Mouse (Mus musculus) heart, postnatal 36 days (tissue): ENCODE data around the gene Galnt12. TPM values are rescaled to one million over a fixed set of nuclear protein-coding genes. Genes with fewer than 3 reads are reported as not detected.
"Not testable (repeated sequence)": the region's sequence is repeated elsewhere in the genome, so short reads cannot be mapped to it uniquely, and the experiment has no call there.

Experiments
- DNase-seq, 2 experiments: peaks; one replicate each; pipeline ENCODE4 v3.0.0; 2021 to 2022
- intact Hi-C: fragments of 180-260 bp; cut with DNase I; formaldehyde crosslinking; loops from one replicate; pipeline ENCODE4 v1.15.1; 2025
- total RNA-seq, 2 experiments: library from RNA; stranded (reverse); gene quantifications; 2 replicates each; pipeline ENCODE4 v1.2.3; 2021

Galnt12 gene
- under 1 TPM; 0.19 to 0.47 TPM for total RNA-seq

GRCm38 (mm10) chr4:47091493-47092386, at the start of gene Galnt12:
Gene Galnt12, plus strand, starts transcription at chr4:47091909.
- DNase-seq: peak; percentile 9 to 18
- intact Hi-C loops: no loop called here

- intact Hi-C loops: no loop called here
- peak; percentile 29 to 35 for DNase-seq
Measured at GRCm38 (mm10) chr4:47043866-47044265, 47.8 kb upstream of the Galnt12 start.

GRCm38 (mm10) chr4:47046974-47047373, 44.7 kb upstream of the Galnt12 start:
- intact Hi-C loops: no loop called here
- no peak for DNase-seq

- DNase-seq: no peak
- intact Hi-C loops: no loop called here
Measured at GRCm38 (mm10) chr4:47047765-47048164, 43.9 kb upstream of the Galnt12 start.

- no peak for DNase-seq
- intact Hi-C loops: no loop called here
Measured at GRCm38 (mm10) chr4:47049216-47049615, 42.5 kb upstream of the Galnt12 start.

- intact Hi-C loops: no loop called here
- peak; percentile 86 to 95 for DNase-seq
Measured at GRCm38 (mm10) chr4:47050167-47050566, 41.5 kb upstream of the Galnt12 start.

GRCm38 (mm10) chr4:47050642-47051381, 40.9 kb upstream of the Galnt12 start:
- DNase-seq: no peak
- intact Hi-C loops: no loop called here

- DNase-seq: no peak
- intact Hi-C loops: no loop called here
Measured at GRCm38 (mm10) chr4:47051905-47052304, 39.8 kb upstream of the Galnt12 start.

- intact Hi-C loops, DNase-seq: not testable (repeated sequence)
Measured at GRCm38 (mm10) chr4:47055170-47055569, 36.5 kb upstream of the Galnt12 start.

GRCm38 (mm10) chr4:47055570-47056080, 36.1 kb upstream of the Galnt12 start:
- intact Hi-C loops: no loop called here
- no peak for DNase-seq

- intact Hi-C loops: no loop called here
- DNase-seq: peak; percentile 76 to 84
Measured at GRCm38 (mm10) chr4:47056791-47057509, 34.8 kb upstream of the Galnt12 start, which contains the start of gene Anks6. Gene Anks6, minus strand, starts transcription at chr4:47057427.

GRCm38 (mm10) chr4:47057510-47058325, 34.0 kb upstream of the Galnt12 start:
- intact Hi-C loops: no loop called here
- DNase-seq: no peak

GRCm38 (mm10) chr4:47060900-47061299, 30.8 kb upstream of the Galnt12 start:
- intact Hi-C loops: no loop called here
- DNase-seq: no peak

- intact Hi-C loops: no loop called here
- no peak for DNase-seq
Measured at GRCm38 (mm10) chr4:47075054-47075453, 16.7 kb upstream of the Galnt12 start.

GRCm38 (mm10) chr4:47079997-47080646, 11.6 kb upstream of the Galnt12 start:
- intact Hi-C loops: no loop called here
- peak in 1 of 2 experiments; percentile 20 for DNase-seq

- intact Hi-C loops: no loop called here
- DNase-seq: no peak
Measured at GRCm38 (mm10) chr4:47080647-47081010, 11.1 kb upstream of the Galnt12 start.

GRCm38 (mm10) chr4:47083824-47084223, 7.9 kb upstream of the Galnt12 start:
- intact Hi-C loops: no loop called here
- no peak for DNase-seq

- no peak for DNase-seq
- intact Hi-C loops: no loop called here
Measured at GRCm38 (mm10) chr4:47088671-47089070, 3.0 kb upstream of the Galnt12 start.

- intact Hi-C loops: no loop called here
- no peak for DNase-seq
Measured at GRCm38 (mm10) chr4:47092387-47093021, 795 bp downstream of the Galnt12 start.
